Mouse (Mus musculus) testis, postnatal 10 days (tissue): ENCODE measurements at regions not wholly inside any gene's neighbourhood (a gene's known extent, or its start where the extent isn't known, plus 50 kb on each side); places are given as distances from the start of the nearest gene placed in this dataset.

Source experiments
- DNase-seq: peaks from one replicate; pipeline ENCODE4 v3.0.0; 2021; ENCODE audit warnings: low spot score

DNA sequence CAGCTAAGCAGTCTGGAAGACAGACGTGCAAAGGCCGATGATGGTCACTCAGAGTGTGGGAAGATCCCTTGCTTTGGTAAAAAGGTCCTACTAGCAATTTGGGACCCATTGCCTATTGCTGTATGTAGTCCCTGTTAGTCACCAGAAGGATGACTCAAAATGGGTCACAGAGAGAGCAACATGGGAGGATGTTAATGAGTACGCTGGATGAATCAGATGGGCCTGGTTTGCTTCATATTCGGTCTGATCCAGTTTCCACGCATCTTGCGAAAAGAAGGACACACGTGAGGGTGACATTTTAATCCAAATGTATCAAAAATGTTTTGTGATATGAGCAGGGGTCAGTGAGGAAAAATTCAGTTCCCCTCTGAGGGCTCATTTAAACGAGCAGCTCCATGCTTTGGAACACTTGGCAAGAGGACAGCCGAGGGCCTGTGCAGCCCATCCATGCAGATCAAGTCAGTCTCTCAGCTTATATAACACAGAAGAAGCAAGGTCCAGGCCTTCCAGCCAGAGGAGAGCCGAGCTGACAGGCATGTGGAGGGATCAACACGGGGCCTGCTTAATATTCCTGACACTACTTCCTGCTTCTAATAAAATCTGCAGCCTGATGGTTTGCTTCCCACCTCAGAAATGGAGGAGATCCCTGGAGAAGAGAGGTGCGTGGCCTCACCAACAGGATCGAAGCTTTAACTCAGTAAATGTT lies 579.2 kb upstream of the Gm26657 start:
- DNase-seq, result no peak

GRCm38 (mm10) chr4:56157521-56158065 lies 582.3 kb upstream of the Gm26657 start:
- no peak for DNase-seq

DNA sequence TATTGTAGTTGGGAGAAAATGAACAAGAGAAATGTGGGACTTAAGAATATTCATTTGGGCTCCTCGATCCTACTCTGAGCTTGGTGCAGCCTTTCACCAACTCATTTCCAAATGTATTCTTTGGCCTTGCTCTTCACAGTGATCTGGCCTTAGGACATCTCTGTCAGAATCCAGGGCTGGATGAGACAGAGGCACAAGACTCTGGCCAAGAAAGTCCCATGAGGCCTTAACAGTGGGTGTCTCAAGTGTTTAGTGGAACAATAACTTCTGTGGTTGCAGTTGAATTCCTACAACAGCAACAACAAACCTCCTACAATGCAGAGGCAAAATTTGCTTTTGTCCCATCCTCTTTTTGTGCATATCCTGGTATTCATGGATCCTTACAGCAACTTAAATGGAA lies 589.2 kb upstream of the Gm26657 start:
- DNase-seq, result no peak

DNA sequence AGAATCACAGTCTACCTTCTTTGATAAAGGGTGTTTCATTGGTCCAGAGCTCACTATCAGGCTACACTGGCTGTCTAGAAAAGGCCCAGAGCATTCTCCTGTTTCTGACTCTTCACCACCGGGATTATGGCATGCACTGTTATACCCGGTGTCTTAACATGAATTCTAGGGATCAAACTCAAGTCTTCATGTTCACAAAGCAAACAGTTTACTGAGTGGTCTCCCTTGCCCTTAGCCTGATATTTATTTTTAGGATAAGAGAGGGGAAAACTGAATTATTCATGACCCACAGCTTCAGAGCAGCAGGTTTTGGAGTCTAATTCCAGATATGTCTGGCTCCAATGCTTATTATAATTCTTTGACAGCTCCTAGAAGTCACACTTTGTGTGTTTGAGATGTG lies 596.0 kb upstream of the Gm26657 start:
- no peak for DNase-seq

DNA sequence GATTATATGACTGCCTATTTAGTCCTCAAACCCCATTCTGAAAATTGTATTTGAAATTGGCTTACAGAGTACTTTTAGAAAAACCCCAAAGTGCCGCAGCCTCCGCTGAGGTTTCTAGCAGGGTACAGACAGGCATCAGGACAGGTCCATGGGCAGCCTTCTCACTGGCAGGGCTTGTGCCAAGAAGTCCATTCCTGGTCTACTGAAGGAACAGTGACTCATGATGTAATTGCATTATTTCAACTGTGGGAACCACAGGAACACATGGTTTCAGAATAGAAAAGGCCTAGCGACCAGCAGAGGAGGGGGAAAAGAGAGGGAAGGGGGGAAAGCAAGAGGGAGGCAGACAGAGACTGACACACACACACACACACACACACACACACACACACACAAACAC lies 603.0 kb upstream of the Gm26657 start:
- DNase-seq, result no peak

- DNase-seq, result no peak
Observed at GRCm38 (mm10) chr4:56134350-56134749, 602.1 kb upstream of the Klf4 start.

DNA sequence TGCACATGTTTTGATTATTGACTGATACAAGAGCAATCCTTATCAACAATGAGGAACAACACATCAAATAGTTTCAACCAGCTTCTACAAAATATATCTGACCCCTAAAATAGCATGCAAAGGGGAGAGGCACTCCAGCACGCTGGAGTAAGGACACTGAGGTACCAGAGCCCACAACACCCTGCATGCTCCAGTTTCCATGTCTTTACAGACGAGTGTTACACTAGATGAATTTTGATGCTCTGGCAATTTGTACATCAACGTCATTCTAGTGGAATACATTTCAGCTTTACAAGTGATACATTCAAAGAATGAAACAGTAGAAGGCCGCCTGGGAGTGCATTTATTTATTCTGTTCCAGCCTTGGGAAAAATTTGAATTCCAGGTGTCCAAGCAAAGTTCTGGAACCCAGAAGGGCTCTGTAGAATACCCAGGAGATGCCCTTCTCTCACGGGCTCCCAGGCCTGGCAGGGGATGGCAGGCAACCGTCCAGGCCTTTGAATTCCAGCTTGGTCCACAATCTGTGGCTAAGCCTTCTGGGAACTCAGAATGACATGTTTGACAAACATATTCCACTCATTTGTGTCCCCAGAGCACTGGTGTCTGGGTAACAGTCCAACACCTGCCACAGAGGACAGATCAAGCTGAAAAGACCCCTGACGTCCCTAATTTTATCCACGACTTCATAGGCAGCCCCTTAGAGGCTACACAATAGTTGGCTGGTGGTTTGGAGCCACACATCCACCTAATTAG lies 595.6 kb upstream of the Klf4 start:
- DNase-seq, result no peak

DNA sequence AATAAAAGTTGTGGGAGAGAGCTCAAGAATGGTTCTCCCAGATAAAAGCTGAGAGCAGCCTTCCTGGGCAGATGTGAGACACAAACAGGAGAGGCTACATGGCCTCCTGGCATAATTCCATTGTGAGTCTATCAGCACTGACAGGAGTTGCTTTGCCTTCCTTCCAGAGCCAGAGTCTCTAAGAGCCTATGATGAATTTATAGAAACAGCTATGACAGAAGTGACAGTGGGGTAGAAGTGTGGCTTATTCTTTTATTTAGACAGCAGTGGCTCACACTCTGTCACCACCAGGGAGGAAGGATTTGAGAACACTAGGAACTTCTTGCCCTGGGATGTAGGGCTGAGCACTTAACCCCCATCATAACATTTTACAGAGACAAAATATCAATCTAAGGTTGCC lies 592.2 kb upstream of the Klf4 start:
- no peak for DNase-seq

DNA sequence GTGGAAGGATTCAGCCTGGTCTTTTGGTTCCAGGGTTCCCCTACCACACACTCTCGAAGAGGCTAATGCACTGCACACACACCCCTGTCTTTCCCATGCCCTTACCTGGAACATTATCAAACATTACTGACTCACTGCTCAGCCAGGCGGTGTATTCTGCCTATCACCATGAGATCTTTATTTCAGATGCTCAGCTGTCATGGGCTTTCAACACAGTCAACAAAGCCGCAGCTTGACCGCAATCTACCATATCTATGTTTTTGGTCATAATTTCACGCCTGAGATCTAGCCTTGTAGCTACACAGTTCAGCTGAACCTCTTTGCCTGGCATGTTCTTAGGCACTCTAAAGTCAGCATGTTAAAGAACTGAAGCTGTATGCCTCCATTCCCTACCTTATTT lies 589.9 kb upstream of the Klf4 start:
- DNase-seq, result no peak

DNA sequence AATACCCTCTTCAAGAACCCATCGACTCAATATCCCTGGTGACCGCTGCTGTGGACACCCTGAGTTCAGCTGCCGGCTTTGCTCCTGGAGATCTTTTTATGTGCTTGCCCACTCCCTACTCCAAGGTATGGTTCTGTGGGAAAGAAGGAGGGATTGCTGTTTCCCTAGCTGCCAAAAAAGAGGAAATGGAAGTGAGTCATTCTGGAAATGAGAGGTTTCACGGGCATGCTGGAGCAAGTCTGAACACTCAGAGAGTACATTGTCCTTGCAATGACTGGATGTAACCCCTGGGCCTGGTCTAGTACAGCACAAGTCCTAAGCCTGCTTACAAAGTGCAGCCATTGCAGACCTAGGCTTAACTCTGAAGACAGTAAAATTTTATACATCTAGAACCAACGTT lies 589.4 kb upstream of the Klf4 start:
- DNase-seq, result no peak

- DNase-seq, result no peak
Observed at GRCm38 (mm10) chr4:56120357-56120756, 588.1 kb upstream of the Klf4 start.

DNA sequence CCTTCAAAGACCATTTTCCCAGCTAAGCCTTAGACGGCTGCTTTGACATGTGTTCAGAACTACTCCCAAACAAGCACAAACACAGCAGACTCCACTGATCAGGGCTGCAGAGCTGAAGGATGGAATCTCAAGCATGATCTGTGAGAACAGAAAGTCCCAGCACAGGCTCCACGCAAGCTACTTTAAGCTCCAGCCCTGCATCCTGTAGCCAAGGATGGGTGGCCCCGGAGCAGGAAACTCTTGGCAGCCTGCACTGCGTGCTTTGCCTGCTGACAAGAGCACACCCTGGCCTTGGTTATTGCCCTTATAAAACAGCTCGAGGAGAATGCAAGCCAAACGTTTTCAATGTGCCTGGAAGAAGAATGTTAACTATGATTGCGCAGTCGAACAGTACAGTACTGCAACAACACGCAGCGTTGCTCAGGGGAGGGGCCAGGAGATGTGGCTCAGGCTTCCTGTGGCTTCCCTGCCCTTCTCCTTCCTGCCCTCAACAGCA lies 581.5 kb upstream of the Klf4 start:
- peak; percentile 73 for DNase-seq

GRCm38 (mm10) chr4:56112931-56113700 lies 580.9 kb upstream of the Klf4 start:
- DNase-seq, result peak; percentile 44

GRCm38 (mm10) chr4:56106962-56107361 lies 574.7 kb upstream of the Klf4 start:
- no peak for DNase-seq

DNA sequence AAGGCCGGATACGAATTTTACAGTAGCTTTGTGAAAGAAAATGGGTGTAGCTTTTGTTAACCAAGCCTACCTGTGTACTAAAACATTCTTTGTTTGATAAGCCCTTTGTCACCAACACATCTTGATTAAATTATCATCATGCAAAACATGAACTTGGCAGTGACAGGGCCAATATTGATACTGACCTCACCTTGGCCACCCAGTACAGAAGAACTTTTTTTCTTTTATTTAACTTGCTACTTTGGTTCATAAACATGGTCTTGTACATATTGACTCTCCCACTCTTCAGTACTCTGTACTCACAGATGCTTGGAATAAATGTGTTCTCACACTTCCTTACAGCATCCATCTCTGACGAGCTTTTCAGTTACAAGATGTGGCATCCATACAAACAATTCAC lies 570.0 kb upstream of the Klf4 start:
- DNase-seq, result no peak

DNA sequence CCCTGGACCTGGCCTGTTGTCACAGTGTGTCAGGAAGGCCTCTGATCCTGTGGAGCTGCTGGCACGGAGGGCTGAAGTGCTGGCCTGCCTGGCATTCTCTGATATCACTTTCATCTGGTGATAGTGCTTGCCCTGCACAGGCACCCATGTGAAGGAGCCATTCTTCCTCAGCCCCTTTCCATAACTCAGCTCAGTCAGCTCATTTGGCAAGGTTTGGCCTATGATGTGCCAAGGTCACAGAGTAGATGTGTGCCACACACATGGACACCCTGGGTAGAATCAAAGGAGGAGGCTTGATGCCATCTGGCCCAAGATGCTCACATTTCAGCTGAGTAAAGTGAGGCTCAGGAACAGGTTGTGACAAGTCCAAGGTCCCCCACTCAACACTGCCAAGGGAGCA lies 558.5 kb upstream of the Klf4 start:
- DNase-seq, result no peak

- no peak for DNase-seq
Observed at GRCm38 (mm10) chr4:56088701-56089100, 556.4 kb upstream of the Klf4 start.

- DNase-seq, result no peak
Observed at GRCm38 (mm10) chr4:56086306-56086705, 554.0 kb upstream of the Klf4 start.

GRCm38 (mm10) chr4:56084205-56084604 lies 551.9 kb upstream of the Klf4 start:
- no peak for DNase-seq

DNA sequence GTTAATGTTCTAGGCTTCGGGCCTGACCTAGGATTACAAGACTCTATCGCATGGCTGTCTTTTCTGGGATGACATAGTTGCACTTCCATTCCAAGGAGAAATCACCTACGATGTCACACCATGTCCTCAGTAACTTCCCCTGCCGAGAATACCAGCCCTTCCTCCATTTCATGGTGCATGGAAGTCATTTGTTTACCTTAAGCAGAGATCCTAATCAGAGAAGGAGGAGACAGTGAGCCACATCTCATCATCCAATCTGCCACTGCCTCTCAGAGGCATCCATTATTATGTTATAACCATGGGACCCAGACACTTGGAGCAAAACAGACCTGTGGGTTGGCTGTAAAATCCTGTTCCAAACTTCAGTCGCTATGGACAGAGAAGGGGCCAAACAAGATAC lies 550.1 kb upstream of the Klf4 start:
- no peak for DNase-seq

DNA sequence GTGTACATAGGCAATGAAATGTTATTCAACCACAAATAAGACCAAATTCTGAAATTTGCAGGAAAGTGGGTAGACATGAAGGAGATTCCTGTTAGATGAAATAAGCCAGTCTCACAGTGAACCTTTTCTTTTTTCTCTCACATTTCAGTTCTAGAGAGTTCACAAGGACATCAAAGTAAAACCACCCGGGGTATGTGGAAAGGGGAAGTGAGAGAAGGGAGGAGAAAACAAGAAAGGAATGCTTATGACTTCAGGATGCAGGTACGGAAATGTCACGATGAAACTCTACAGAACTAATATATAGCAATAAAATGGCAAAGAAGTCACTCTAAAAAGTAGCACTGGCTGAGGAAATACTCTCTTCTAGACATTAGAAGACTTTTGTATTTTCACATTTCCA lies 548.7 kb upstream of the Klf4 start:
- DNase-seq, result no peak

DNA sequence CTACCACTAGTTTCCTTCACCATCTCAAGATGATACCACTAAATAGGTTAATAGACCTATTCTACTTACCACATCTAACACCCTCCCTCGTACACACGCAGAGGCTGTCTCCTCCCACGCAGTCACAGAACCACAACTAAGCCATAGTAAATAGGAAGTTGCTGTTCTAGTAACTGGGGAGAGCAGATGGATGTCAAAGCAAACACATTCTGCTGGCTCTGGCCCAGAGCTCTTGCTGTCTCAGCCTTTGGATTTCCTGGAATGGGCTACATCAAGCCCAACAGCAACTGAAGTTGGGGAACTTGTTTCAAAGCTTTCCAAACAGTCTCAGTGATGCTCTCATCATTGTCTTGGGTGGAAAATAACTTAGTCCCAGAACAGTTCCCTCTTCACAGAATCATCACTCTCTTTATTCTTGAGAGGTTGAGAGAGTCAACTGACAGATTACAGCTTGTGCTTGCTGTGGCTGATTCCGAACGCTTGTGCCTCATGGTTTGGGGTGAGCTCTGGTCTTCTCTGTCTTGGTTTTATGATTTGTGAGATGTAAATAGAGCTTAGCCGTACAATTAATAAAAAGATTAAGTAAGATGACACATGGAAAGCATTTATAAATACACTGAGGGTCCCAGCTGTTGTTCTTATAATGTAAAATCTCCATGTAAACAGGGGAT lies 538.5 kb upstream of the Klf4 start:
- DNase-seq, result no peak
